Mouse (Mus musculus): ENCODE data around the gene Mta1. TPM values are rescaled to one million over a fixed set of nuclear protein-coding genes. Genes with fewer than 3 reads are reported as not detected.

Mta1 gene
- polyA plus RNA-seq, 1 experiment from 2014 or later, result 18.5 TPM

GRCm38 (mm10) chr12:113137260-113138213 is 39.5 kb downstream of the Mta1 start:
- peaks cover 20% of the 10 kb centered on the region for H3K4me1 ChIP-seq
- peaks cover 27% of the 10 kb centered on the region for H3K27me3 ChIP-seq
- H3K4me3 ChIP-seq, result no peak overlapping the region
- H3K4me2 ChIP-seq (replicated peaks), result no peak overlapping the region
- H3K9ac ChIP-seq, result no peak overlapping the region
- no peak for ATAC-seq (ENCODE audit: insufficient number of reproducible peaks, insufficient read depth, low FRiP score, low TSS enrichment)
- H3K36me3 ChIP-seq, result peaks cover 61% of the 10 kb centered on the region
- no peaks in the 10 kb centered on the region for H3K9me3 ChIP-seq
- no peak overlapping the region for H3K27ac ChIP-seq
- WGBS, result 85% methylated on average over 18 of the region's 18 CpGs

- peaks cover 25% of the 10 kb centered on the region for H3K4me1 ChIP-seq
- H3K27ac ChIP-seq, result no peak overlapping the region
- H3K4me2 ChIP-seq (replicated peaks), result no peak overlapping the region
- 73% methylated on average over 6 of the region's 6 CpGs for WGBS
- no peak overlapping the region for H3K4me3 ChIP-seq
- no peak for ATAC-seq (ENCODE audit: insufficient number of reproducible peaks, insufficient read depth, low FRiP score, low TSS enrichment)
- H3K9me3 ChIP-seq, result no peaks in the 10 kb centered on the region
- no peak overlapping the region for H3K9ac ChIP-seq
- peaks cover 32% of the 10 kb centered on the region for H3K27me3 ChIP-seq
- peaks cover 54% of the 10 kb centered on the region for H3K36me3 ChIP-seq
Measured at GRCm38 (mm10) chr12:113138291-113138690, 40.2 kb downstream of the Mta1 start.

GRCm38 (mm10) chr12:113138901-113139864 is 41.1 kb downstream of the Mta1 start:
- peaks cover 25% of the 10 kb centered on the region for H3K4me1 ChIP-seq
- H3K4me2 ChIP-seq (replicated peaks), result peak overlapping the region; percentile 61
- WGBS, result 43% methylated on average over 11 of the region's 11 CpGs
- H3K9ac ChIP-seq, result no peak overlapping the region
- no peak for ATAC-seq (ENCODE audit: insufficient number of reproducible peaks, insufficient read depth, low FRiP score, low TSS enrichment)
- H3K4me3 ChIP-seq, result peak overlapping the region; percentile 44; the same call in 1 of the 2 replicates
- no peaks in the 10 kb centered on the region for H3K9me3 ChIP-seq
- peaks cover 35% of the 10 kb centered on the region for H3K27me3 ChIP-seq
- H3K36me3 ChIP-seq, result peaks cover 45% of the 10 kb centered on the region
- H3K27ac ChIP-seq, result 0 out of 2 replicates have a peak overlapping the region, but pooled peaks have one; percentile 25

- Histone ChIP-seq H3K4me2 (replicated peaks) (peak within 1 kb of the TSS; percentile 61), H3K9me3 (no peaks in the 10 kb centered on the region), H3K4me1 (peaks cover 25% of the 10 kb centered on the region), H3K27me3 (peaks cover 35% of the 10 kb centered on the region), H3K36me3 (peaks cover 36% of the 10 kb centered on the region), H3K4me3 (peak within 1 kb of the TSS; percentile 44), H3K9ac (peak within 1 kb of the TSS; percentile 48; the same call in 1 of the 2 replicates), H3K27ac (0 out of 2 replicates have a peak within 1 kb of the TSS, but pooled peaks have one; percentile 25)
- peak; percentile 71 for ATAC-seq (ENCODE audit: insufficient number of reproducible peaks, insufficient read depth, low FRiP score, low TSS enrichment)
- under 1% methylated on average over 68 of the region's 68 CpGs for WGBS
Measured at GRCm38 (mm10) chr12:113139908-113140615, 42.0 kb downstream of the Mta1 start, which contains the start of gene Crip2. Gene Crip2 (plus strand): TSS chr12:113140236.

GRCm38 (mm10) chr12:113140616-113141411 is 42.7 kb downstream of the Mta1 start:
- Histone ChIP-seq H3K9me3 (no peaks in the 10 kb centered on the region), H3K27ac (no peak overlapping the region), H3K4me2 (replicated peaks) (peak overlapping the region; percentile 61), H3K27me3 (peaks cover 35% of the 10 kb centered on the region), H3K4me3 (peak overlapping the region; percentile 44), H3K9ac (peak overlapping the region; percentile 48; the same call in 1 of the 2 replicates), H3K4me1 (peaks cover 25% of the 10 kb centered on the region), H3K36me3 (peaks cover 29% of the 10 kb centered on the region)
- ATAC-seq (ENCODE audit: insufficient number of reproducible peaks, insufficient read depth, low FRiP score, low TSS enrichment), result peak; percentile 0; the same call in 1 of the 2 replicates
- WGBS, result 3% methylated on average over 49 of the region's 49 CpGs

- Histone ChIP-seq H3K4me3 (peak overlapping the region; percentile 44), H3K4me1 (peaks cover 30% of the 10 kb centered on the region), H3K36me3 (peaks cover 21% of the 10 kb centered on the region), H3K27ac (no peak overlapping the region), H3K9ac (no peak overlapping the region), H3K27me3 (peaks cover 43% of the 10 kb centered on the region), H3K9me3 (no peaks in the 10 kb centered on the region), H3K4me2 (replicated peaks) (peak overlapping the region; percentile 61)
- no peak for ATAC-seq (ENCODE audit: insufficient number of reproducible peaks, insufficient read depth, low FRiP score, low TSS enrichment)
- WGBS, result 45% methylated on average over 8 of the region's 8 CpGs
Measured at GRCm38 (mm10) chr12:113141531-113141973, 43.5 kb downstream of the Mta1 start.

- Histone ChIP-seq H3K9me3 (no peaks in the 10 kb centered on the region), H3K4me1 (peaks cover 31% of the 10 kb centered on the region)
- ATAC-seq (ENCODE audit: insufficient number of reproducible peaks, insufficient read depth, low FRiP score, low TSS enrichment), result no peak
Measured at GRCm38 (mm10) chr12:113142021-113142975, 44.2 kb downstream of the Mta1 start.

GRCm38 (mm10) chr12:113143164-113143563 is 45.1 kb downstream of the Mta1 start:
- Histone ChIP-seq H3K9ac (no peak overlapping the region), H3K4me2 (replicated peaks) (peak overlapping the region; percentile 61; the same call in 1 of the 2 replicates), H3K36me3 (peaks cover 5% of the 10 kb centered on the region), H3K27me3 (peaks cover 59% of the 10 kb centered on the region), H3K4me1 (peaks cover 31% of the 10 kb centered on the region), H3K27ac (no peak overlapping the region), H3K9me3 (no peaks in the 10 kb centered on the region), H3K4me3 (no peak overlapping the region)
- WGBS, result 65% methylated on average over 7 of the region's 7 CpGs
- ATAC-seq (ENCODE audit: insufficient number of reproducible peaks, insufficient read depth, low FRiP score, low TSS enrichment), result no peak

More at GRCm38 (mm10) chr12:113142021-113142975, 44.2 kb downstream of the Mta1 start:
- Histone ChIP-seq H3K9ac (no peak overlapping the region), H3K27ac (no peak overlapping the region), H3K27me3 (peaks cover 50% of the 10 kb centered on the region), H3K4me2 (replicated peaks) (peak overlapping the region; percentile 61), H3K4me3 (peak overlapping the region; percentile 44; the same call in 1 of the 2 replicates), H3K36me3 (peaks cover 14% of the 10 kb centered on the region)
- WGBS, result 22% methylated on average over 15 of the region's 15 CpGs

GRCm38 (mm10) chr12:113144001-113144756 is 46.1 kb downstream of the Mta1 start:
- Histone ChIP-seq H3K36me3 (no peaks in the 10 kb centered on the region), H3K27ac (no peak overlapping the region), H3K4me2 (replicated peaks) (no peak overlapping the region), H3K4me3 (no peak overlapping the region), H3K4me1 (peaks cover 24% of the 10 kb centered on the region), H3K9ac (no peak overlapping the region), H3K9me3 (no peaks in the 10 kb centered on the region), H3K27me3 (peaks cover 66% of the 10 kb centered on the region)
- WGBS, result 73% methylated on average over 20 of the region's 20 CpGs
- ATAC-seq (ENCODE audit: insufficient number of reproducible peaks, insufficient read depth, low FRiP score, low TSS enrichment), result no peak

All from embryonic facial prominence, embryonic 12.5 days (tissue).